Mouse (Mus musculus): ENCODE measurements around the gene Abi2. TPM values are rescaled to one million over a fixed set of nuclear protein-coding genes. Genes with fewer than 3 reads are reported as not detected.

The Abi2 gene
- polyA plus RNA-seq, 1 experiment from 2014 or later: 24.3 TPM

DNA sequence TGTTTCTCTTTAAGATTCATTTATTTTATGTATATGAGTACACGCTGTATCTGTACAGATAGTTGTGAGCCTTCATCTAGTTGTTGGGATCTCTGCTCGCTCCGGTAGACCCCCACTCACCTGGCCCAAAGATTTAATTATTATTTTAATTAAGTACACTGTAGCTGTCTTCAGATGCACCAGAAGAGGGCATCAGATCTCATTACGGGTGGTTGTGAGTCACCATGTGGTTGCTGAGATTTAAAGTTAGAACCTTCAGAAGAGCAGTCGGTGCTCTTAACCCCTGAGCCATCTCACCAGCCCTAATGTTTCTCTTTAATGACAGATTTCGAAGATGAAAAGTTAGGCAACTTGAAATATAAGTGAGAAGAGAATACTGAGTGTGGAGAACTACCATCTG lies 120.7 kb downstream of the Abi2 start:
- H3K9ac ChIP-seq (ENCODE audit: low read length): no peak overlapping the region
- H3K36me3 ChIP-seq (ENCODE audit: control insufficient read depth, insufficient read depth, low read length): peaks cover 23% of the 10 kb centered on the region
- no peak overlapping the region for H3K4me3 ChIP-seq (ENCODE audit: low read length)
- no peak overlapping the region for H3K27ac ChIP-seq (ENCODE audit: low read length)
- no peaks in the 10 kb centered on the region for H3K9me3 ChIP-seq (ENCODE audit: control insufficient read depth, low read length)
- H3K4me1 ChIP-seq (replicated peaks; ENCODE audit: control insufficient read depth, insufficient read depth, low read length): no peaks in the 10 kb centered on the region
- no peak overlapping the region for H3K4me2 ChIP-seq (ENCODE audit: low read depth, low read length)
- no peaks in the 10 kb centered on the region for H3K27me3 ChIP-seq (ENCODE audit: control insufficient read depth, insufficient read depth, low read depth, low read length)
- 85% methylated on average over 6 of the region's 6 CpGs for WGBS
- no peak for ATAC-seq (ENCODE audit: low read depth)

DNA sequence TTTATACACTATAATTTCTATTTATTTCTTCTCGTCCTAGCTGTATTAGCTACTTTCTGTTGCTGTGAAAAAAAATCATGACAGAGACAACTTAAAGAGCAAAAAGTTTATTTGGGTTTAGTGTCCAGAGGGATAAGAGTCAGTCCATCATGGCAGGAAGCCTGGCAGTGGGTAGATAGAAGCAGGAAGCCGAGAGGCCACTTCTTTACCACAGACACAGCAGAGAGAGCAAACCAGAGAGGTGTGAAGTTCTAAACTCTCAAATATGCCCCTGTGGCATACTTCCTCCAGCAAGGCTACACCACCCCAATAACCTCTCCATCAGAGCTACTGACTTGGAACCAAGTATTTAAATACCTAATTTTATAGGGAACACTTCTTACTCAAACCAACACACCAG lies 121.2 kb downstream of the Abi2 start:
- 76% methylated on average over 2 of the region's 2 CpGs for WGBS
- no peak for ATAC-seq (ENCODE audit: low read depth)
- H3K4me2 ChIP-seq (ENCODE audit: low read depth, low read length): no peak overlapping the region
- no peaks in the 10 kb centered on the region for H3K9me3 ChIP-seq (ENCODE audit: control insufficient read depth, low read length)
- no peak overlapping the region for H3K4me3 ChIP-seq (ENCODE audit: low read length)
- no peaks in the 10 kb centered on the region for H3K27me3 ChIP-seq (ENCODE audit: control insufficient read depth, insufficient read depth, low read depth, low read length)
- H3K27ac ChIP-seq (ENCODE audit: low read length): no peak overlapping the region
- H3K9ac ChIP-seq (ENCODE audit: low read length): no peak overlapping the region
- H3K36me3 ChIP-seq (ENCODE audit: control insufficient read depth, insufficient read depth, low read length): peaks cover 18% of the 10 kb centered on the region
- no peaks in the 10 kb centered on the region for H3K4me1 ChIP-seq (replicated peaks; ENCODE audit: control insufficient read depth, insufficient read depth, low read length)

Other genes with a start within 250 kb of the Abi2 start
- 9.2 and 10.2 TPM in 2 replicates for gene Nbeal1, start 229.0 kb upstream of the Abi2 start, polyA plus RNA-seq (2015; fragmentation: Nextera tagmentation; extraction: Ambion mirVana)
- gene Cyp20a1, start 66.3 kb upstream of the Abi2 start, polyA plus RNA-seq (2015; fragmentation: Nextera tagmentation; extraction: Ambion mirVana): 30.9 and 34.6 TPM in 2 replicates
- 37.9 and 45.1 TPM in 2 replicates for gene Raph1, start 157.5 kb downstream of the Abi2 start, polyA plus RNA-seq (2015; fragmentation: Nextera tagmentation; extraction: Ambion mirVana)

Measured in lung, embryonic 16.5 days (tissue).